Mouse (Mus musculus): ENCODE data around the gene Tango2.

The Tango2 gene

GRCm38 (mm10) chr16:18347931-18348600 lies at the start of gene Tango2, which contains the start of gene Arvcf:
Gene Tango2, minus strand, starts transcription at chr16:18348103.
Gene Arvcf, plus strand, starts transcription at chr16:18348182.
- DNase-seq (ENCODE audit: low spot score in 2 of 2) = peak; percentile 75

GRCm38 (mm10) chr16:18396791-18397621 lies 49.1 kb upstream of the Tango2 start:
- DNase-seq (ENCODE audit: low spot score in 2 of 2) = no peak

GRCm38 (mm10) chr16:18396201-18396600 lies 48.3 kb upstream of the Tango2 start:
- no peak for DNase-seq (ENCODE audit: low spot score in 2 of 2)

GRCm38 (mm10) chr16:18395620-18396036 lies 47.7 kb upstream of the Tango2 start:
- DNase-seq (ENCODE audit: low spot score in 2 of 2) = no peak

GRCm38 (mm10) chr16:18394777-18395619 lies 47.1 kb upstream of the Tango2 start:
- no peak for DNase-seq (ENCODE audit: low spot score in 2 of 2)

- no peak for DNase-seq (ENCODE audit: low spot score in 2 of 2)
Observed at GRCm38 (mm10) chr16:18394056-18394455, 46.2 kb upstream of the Tango2 start.

- DNase-seq (ENCODE audit: low spot score in 2 of 2) = no peak
Observed at GRCm38 (mm10) chr16:18393595-18393994, 45.7 kb upstream of the Tango2 start.

GRCm38 (mm10) chr16:18392469-18393426 lies 44.8 kb upstream of the Tango2 start:
- peak; percentile 90 for DNase-seq (ENCODE audit: low spot score in 2 of 2)

- no peak for DNase-seq (ENCODE audit: low spot score in 2 of 2)
Observed at GRCm38 (mm10) chr16:18391728-18392127, 43.8 kb upstream of the Tango2 start.

GRCm38 (mm10) chr16:18391127-18391526 lies 43.2 kb upstream of the Tango2 start:
- no peak for DNase-seq (ENCODE audit: low spot score in 2 of 2)

GRCm38 (mm10) chr16:18390399-18390798 lies 42.5 kb upstream of the Tango2 start:
- DNase-seq (ENCODE audit: low spot score in 2 of 2) = no peak

GRCm38 (mm10) chr16:18388583-18389435 lies 40.9 kb upstream of the Tango2 start:
- DNase-seq (ENCODE audit: low spot score in 2 of 2) = no peak

- DNase-seq (ENCODE audit: low spot score in 2 of 2) = no peak
Observed at GRCm38 (mm10) chr16:18387704-18388582, 40.0 kb upstream of the Tango2 start.

GRCm38 (mm10) chr16:18386972-18387371 lies 39.1 kb upstream of the Tango2 start:
- DNase-seq (ENCODE audit: low spot score in 2 of 2) = no peak

GRCm38 (mm10) chr16:18386451-18386850 lies 38.5 kb upstream of the Tango2 start:
- DNase-seq (ENCODE audit: low spot score in 2 of 2) = no peak

- DNase-seq (ENCODE audit: low spot score in 2 of 2) = no peak
Observed at GRCm38 (mm10) chr16:18385411-18385810, 37.5 kb upstream of the Tango2 start.

- no peak for DNase-seq (ENCODE audit: low spot score in 2 of 2)
Observed at GRCm38 (mm10) chr16:18384659-18385058, 36.8 kb upstream of the Tango2 start.

GRCm38 (mm10) chr16:18384211-18384610 lies 36.3 kb upstream of the Tango2 start:
- DNase-seq (ENCODE audit: low spot score in 2 of 2) = no peak

- DNase-seq (ENCODE audit: low spot score in 2 of 2) = no peak
Observed at GRCm38 (mm10) chr16:18383756-18384155, 35.9 kb upstream of the Tango2 start.

Data from spleen, postnatal 36 days (tissue).